Mouse (Mus musculus): ENCODE data around the gene Mtss1l. TPM values are rescaled to one million over a fixed set of nuclear protein-coding genes. Genes with fewer than 3 reads are reported as not detected.

The Mtss1l gene
- polyA plus RNA-seq, 1 experiment: 161 TPM

DNA sequence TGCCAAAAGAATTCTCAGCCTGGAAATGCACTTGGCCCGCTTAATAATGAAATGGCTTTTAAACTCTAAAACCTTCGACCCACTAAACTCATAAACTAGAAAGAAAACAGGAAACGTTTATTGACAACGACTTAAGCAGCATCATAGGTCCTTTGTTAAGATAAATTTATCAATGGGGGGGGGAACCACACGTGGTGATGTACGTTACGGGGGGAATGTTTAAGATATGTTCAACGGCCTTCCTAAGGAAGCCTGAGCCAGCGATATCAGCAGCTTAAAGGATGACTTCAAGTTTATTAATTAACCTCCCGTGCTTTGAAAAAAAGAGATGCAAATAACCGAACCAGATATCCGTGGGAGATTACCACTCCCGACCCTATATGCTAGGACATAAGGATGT lies 29.0 kb downstream of the Mtss1l start:
- TF ChIP-seq CTCF (IDR thresholded peaks at IDR 0.05; ENCODE audit: extremely low read depth, insufficient read depth, low read length) (no peak), POLR2A (IDR thresholded peaks at IDR 0.05; ENCODE audit: extremely low read depth, insufficient read depth, low read length) (no peak)
- Histone ChIP-seq H3K27ac (ENCODE audit: insufficient read depth, low read length) (no peak overlapping the region), H3K4me1 (ENCODE audit: control insufficient read depth, insufficient read depth, low read length) (no peaks in the 10 kb centered on the region), H3K4me3 (ENCODE audit: insufficient read depth, low read length) (no peak overlapping the region)

GRCm38 (mm10) chr8:110751490-110751889 lies 30.2 kb downstream of the Mtss1l start:
- H3K27ac ChIP-seq (ENCODE audit: insufficient read depth, low read length): no peak overlapping the region
- no peak overlapping the region for H3K4me3 ChIP-seq (ENCODE audit: insufficient read depth, low read length)
- TF ChIP-seq POLR2A (IDR thresholded peaks at IDR 0.05; ENCODE audit: extremely low read depth, insufficient read depth, low read length) (no peak), CTCF (IDR thresholded peaks at IDR 0.05; ENCODE audit: extremely low read depth, insufficient read depth, low read length) (no peak)
- peaks cover 1% of the 10 kb centered on the region; the same call in 1 of the 2 replicates for H3K4me1 ChIP-seq (ENCODE audit: control insufficient read depth, insufficient read depth, low read length)

DNA sequence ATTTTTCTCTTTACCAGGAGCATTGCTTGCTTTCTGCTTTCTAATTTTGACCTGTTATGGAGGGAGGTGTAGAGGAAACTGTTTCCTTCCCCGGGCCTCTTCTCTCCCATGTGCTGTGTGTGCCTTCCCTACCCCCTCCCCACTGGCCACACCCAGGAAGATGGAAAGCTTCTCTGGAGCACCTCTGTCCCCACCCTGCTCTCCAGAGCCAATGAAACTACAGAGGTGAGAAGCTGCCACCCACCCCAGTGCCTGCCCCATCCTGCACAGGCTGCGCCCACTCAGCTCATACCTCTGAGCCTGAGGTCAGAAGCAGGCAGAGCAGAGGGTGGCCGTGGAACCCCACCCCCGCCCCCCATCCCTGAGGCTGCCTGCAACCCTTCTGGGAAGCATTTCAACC lies 33.4 kb downstream of the Mtss1l start:
- Histone ChIP-seq H3K4me3 (ENCODE audit: insufficient read depth, low read length) (peak overlapping the region; percentile 73), H3K4me1 (ENCODE audit: control insufficient read depth, insufficient read depth, low read length) (peaks cover 3% of the 10 kb centered on the region; the same call in 1 of the 2 replicates), H3K27ac (ENCODE audit: insufficient read depth, low read length) (peak overlapping the region; percentile 98)
- peak; percentile 52; the same call in 1 of the 2 replicates for TF ChIP-seq POLR2A (IDR thresholded peaks at IDR 0.05; ENCODE audit: extremely low read depth, insufficient read depth, low read length)
- TF ChIP-seq CTCF (IDR thresholded peaks at IDR 0.05; ENCODE audit: extremely low read depth, insufficient read depth, low read length): no peak

- Histone ChIP-seq H3K27ac (ENCODE audit: insufficient read depth, low read length) (peak overlapping the region; percentile 98), H3K4me3 (ENCODE audit: insufficient read depth, low read length) (peak overlapping the region; percentile 73)
Observed at GRCm38 (mm10) chr8:110755511-110756170, 34.4 kb downstream of the Mtss1l start.

GRCm38 (mm10) chr8:110756196-110756595 lies 34.9 kb downstream of the Mtss1l start:
- TF ChIP-seq CTCF (IDR thresholded peaks at IDR 0.05; ENCODE audit: extremely low read depth, insufficient read depth, low read length) (no peak), POLR2A (IDR thresholded peaks at IDR 0.05; ENCODE audit: extremely low read depth, insufficient read depth, low read length) (no peak)
- peak overlapping the region; percentile 42; the same call in 1 of the 2 replicates for H3K27ac ChIP-seq (ENCODE audit: insufficient read depth, low read length)
- no peak overlapping the region; the same call in 1 of the 2 replicates for H3K4me3 ChIP-seq (ENCODE audit: insufficient read depth, low read length)
- H3K4me1 ChIP-seq (ENCODE audit: control insufficient read depth, insufficient read depth, low read length): peaks cover 3% of the 10 kb centered on the region; the same call in 1 of the 2 replicates

More at GRCm38 (mm10) chr8:110755511-110756170, 34.4 kb downstream of the Mtss1l start:
- TF ChIP-seq POLR2A (IDR thresholded peaks at IDR 0.05; ENCODE audit: extremely low read depth, insufficient read depth, low read length) (peak; percentile 48), CTCF (IDR thresholded peaks at IDR 0.05; ENCODE audit: extremely low read depth, insufficient read depth, low read length) (no peak)
- peaks cover 3% of the 10 kb centered on the region; the same call in 1 of the 2 replicates for H3K4me1 ChIP-seq (ENCODE audit: control insufficient read depth, insufficient read depth, low read length)

DNA sequence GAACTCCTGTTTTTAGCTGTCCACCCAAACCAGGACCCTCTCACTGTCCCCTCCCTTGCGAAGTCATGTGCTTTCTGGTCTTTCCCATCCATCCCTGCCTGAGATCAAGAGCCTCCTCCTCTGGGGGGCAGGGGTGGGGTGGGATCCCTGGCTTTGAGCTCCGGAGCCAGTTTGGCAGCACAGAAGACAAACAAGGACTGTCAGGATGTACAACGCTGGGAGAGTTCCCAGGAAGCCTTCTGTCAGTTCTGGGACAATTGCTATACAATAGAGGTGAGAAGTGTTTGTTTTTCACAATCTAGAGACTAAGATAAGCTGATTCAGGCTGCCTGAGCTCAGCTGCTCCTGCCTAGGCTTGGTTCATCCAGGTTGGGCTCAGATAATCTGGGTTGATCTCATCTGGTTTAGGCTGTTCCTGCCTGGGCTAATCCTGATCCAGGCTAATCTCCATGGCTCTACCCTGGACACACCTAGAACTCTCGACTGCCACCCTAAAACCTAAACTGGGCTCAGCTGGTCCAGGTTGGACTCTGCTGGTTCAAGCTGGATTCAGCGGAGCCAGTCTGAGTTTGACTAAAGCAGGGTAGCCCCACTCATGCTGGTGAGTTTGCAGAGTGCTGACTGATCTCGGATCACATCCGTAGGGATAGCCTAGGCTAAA lies 39.1 kb downstream of the Mtss1l start:
- no peak overlapping the region for H3K4me3 ChIP-seq (ENCODE audit: insufficient read depth, low read length)
- H3K4me1 ChIP-seq (ENCODE audit: control insufficient read depth, insufficient read depth, low read length): peaks cover 3% of the 10 kb centered on the region; the same call in 1 of the 2 replicates
- TF ChIP-seq CTCF (IDR thresholded peaks at IDR 0.05; ENCODE audit: extremely low read depth, insufficient read depth, low read length): no peak
- no peak for TF ChIP-seq POLR2A (IDR thresholded peaks at IDR 0.05; ENCODE audit: extremely low read depth, insufficient read depth, low read length)
- no peak overlapping the region for H3K27ac ChIP-seq (ENCODE audit: insufficient read depth, low read length)

GRCm38 (mm10) chr8:110761185-110761584 lies 39.9 kb downstream of the Mtss1l start:
- no peak overlapping the region for H3K4me3 ChIP-seq (ENCODE audit: insufficient read depth, low read length)
- H3K27ac ChIP-seq (ENCODE audit: insufficient read depth, low read length): no peak overlapping the region; the same call in 1 of the 2 replicates
- peaks cover 3% of the 10 kb centered on the region; the same call in 1 of the 2 replicates for H3K4me1 ChIP-seq (ENCODE audit: control insufficient read depth, insufficient read depth, low read length)
- TF ChIP-seq POLR2A (IDR thresholded peaks at IDR 0.05; ENCODE audit: extremely low read depth, insufficient read depth, low read length) (no peak), CTCF (IDR thresholded peaks at IDR 0.05; ENCODE audit: extremely low read depth, insufficient read depth, low read length) (no peak)

- no peak overlapping the region for H3K4me3 ChIP-seq (ENCODE audit: insufficient read depth, low read length)
- no peaks in the 10 kb centered on the region for H3K4me1 ChIP-seq (ENCODE audit: control insufficient read depth, insufficient read depth, low read length)
- no peak overlapping the region for H3K27ac ChIP-seq (ENCODE audit: insufficient read depth, low read length)
- TF ChIP-seq CTCF (IDR thresholded peaks at IDR 0.05; ENCODE audit: extremely low read depth, insufficient read depth, low read length): 0 out of 2 replicates have a peak, but pooled peaks have one; percentile 9
- TF ChIP-seq POLR2A (IDR thresholded peaks at IDR 0.05; ENCODE audit: extremely low read depth, insufficient read depth, low read length): no peak
Observed at GRCm38 (mm10) chr8:110761988-110762387, 40.7 kb downstream of the Mtss1l start.

DNA sequence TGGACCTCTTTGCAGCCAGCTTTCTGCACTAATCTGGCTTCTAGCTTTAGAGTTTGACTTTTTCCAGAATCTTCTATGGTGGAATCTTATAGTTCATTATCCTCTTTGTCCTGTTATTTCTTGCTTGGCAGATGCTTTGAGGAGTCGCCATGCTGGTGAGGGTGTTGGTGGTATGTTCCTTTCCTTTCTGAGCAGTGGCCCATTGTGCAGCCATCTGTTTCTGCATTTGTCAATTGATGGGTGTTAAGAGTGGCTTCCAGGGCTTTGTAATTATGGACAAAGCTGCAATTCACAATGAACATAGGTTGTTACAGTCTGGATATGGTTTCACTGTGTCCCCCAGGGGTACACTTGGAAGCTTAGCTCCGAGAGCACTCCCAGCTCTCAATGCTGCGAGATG lies 43.4 kb downstream of the Mtss1l start:
- TF ChIP-seq CTCF (IDR thresholded peaks at IDR 0.05; ENCODE audit: extremely low read depth, insufficient read depth, low read length): no peak
- no peak for TF ChIP-seq POLR2A (IDR thresholded peaks at IDR 0.05; ENCODE audit: extremely low read depth, insufficient read depth, low read length)
- no peak overlapping the region for H3K4me3 ChIP-seq (ENCODE audit: insufficient read depth, low read length)

More for the DNA sequence above, 43.4 kb downstream of the Mtss1l start:
- Histone ChIP-seq H3K27ac (ENCODE audit: insufficient read depth, low read length) (no peak overlapping the region), H3K4me1 (ENCODE audit: control insufficient read depth, insufficient read depth, low read length) (no peaks in the 10 kb centered on the region)
